Mouse (Mus musculus): ENCODE results near the gene Zfp324.

DNA sequence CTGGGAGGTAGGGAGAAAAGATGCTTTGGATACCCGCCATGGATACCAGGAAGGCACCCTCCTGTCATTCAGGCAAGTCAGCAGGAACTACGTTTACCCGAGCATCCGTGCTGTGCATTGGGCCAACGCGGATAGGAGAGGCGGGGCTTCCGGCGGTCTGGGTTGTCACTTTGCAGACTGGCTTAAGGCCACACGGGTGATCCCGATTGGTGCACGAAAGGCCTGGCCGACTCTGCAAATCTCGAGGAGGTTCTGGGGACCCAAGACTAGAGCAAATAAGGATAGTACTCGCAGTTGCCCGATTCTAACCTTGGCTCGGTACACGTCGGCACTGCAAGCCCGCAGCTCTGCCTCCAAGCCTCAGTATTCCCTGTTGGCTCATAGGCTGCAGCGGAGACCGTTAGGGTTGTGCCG lies at the start of gene Zfp324:
- TF ChIP-seq CTCF (IDR thresholded peaks at IDR 0.05; ENCODE audit: low read depth, low read length), result no peak
- TF ChIP-seq POLR2A (IDR thresholded peaks at IDR 0.05; ENCODE audit: insufficient read depth, low read length), result no peak

All from ES-Bruce4 (cell line).